Mouse (Mus musculus) ES-E14 (cell line): ENCODE data around the gene Trpm3. TPM values are rescaled to one million over a fixed set of nuclear protein-coding genes. Genes with fewer than 3 reads are reported as not detected.

Source experiments
- DNase-seq: peaks from one replicate; pipeline ENCODE4 v3.0.0-alpha.2; 2013; ENCODE audit warnings: low read depth, low spot score
- H3K27ac ChIP-seq: 2 replicates; pipeline ENCODE4 v1.5.1; 2012; ENCODE audit warnings: low read depth, mild to moderate bottlenecking, low read length, moderate library complexity, mixed read lengths; ENCODE audit not compliant: poor library complexity, insufficient read depth, severe bottlenecking
- H3K36me3 ChIP-seq: 2 replicates; pipeline ENCODE4 v1.6.1; 2012; ENCODE audit warnings: mild to moderate bottlenecking, low read length, moderate library complexity, mixed read lengths; ENCODE audit not compliant: control insufficient read depth, poor library complexity, insufficient read depth, severe bottlenecking
- H3K4me1 ChIP-seq, 2 experiments: fragments of 150-350 bp in 1 of 2; sonication (generic) in 1 of 2; 2 replicates each; pipeline ENCODE4 v1.6.1; 2012; ENCODE audit warnings: low read length in 2 of 2, mild to moderate bottlenecking in 1 of 2, mixed read lengths in 1 of 2; ENCODE audit not compliant: control insufficient read depth in 2 of 2, insufficient read depth in 2 of 2, poor library complexity in 1 of 2
- H3K4me3 ChIP-seq, 2 experiments: fragments of 150-350 bp in 1 of 2; sonication (generic) in 1 of 2; 2 replicates each; pipeline ENCODE4 v1.5.1; 2012; ENCODE audit warnings: low read length in 2 of 2, low read depth in 1 of 2, mild to moderate bottlenecking in 1 of 2, mixed read lengths in 1 of 2; ENCODE audit not compliant: insufficient read depth in 1 of 2, poor library complexity in 1 of 2, severe bottlenecking in 1 of 2
- H3K9ac ChIP-seq: 2 replicates; pipeline ENCODE4 v1.6.1; 2012; ENCODE audit warnings: low read depth, mild to moderate bottlenecking, low read length, mixed read lengths; ENCODE audit not compliant: poor library complexity, insufficient read depth, severe bottlenecking
- H3K9me3 ChIP-seq: fragments of 150-350 bp; sonication (generic); 2 replicates; pipeline ENCODE4 v1.6.1; 2012; ENCODE audit warnings: low read depth, mild to moderate bottlenecking, low read length; ENCODE audit not compliant: control insufficient read depth, insufficient read depth
- CHD2 ChIP-seq: IDR thresholded peaks from 2 replicates; pipeline ENCODE4 v1.6.1; 2014; ENCODE audit warnings: mild to moderate bottlenecking, low read depth, low read length, inconsistent platforms
- HCFC1 ChIP-seq: IDR thresholded peaks from 2 replicates; pipeline ENCODE4 v1.6.1; 2012; ENCODE audit warnings: low read length, inconsistent platforms, borderline replicate concordance; ENCODE audit not compliant: insufficient read depth
- MAFK ChIP-seq: IDR thresholded peaks from 2 replicates; pipeline ENCODE4 v1.6.1; 2014; ENCODE audit warnings: mild to moderate bottlenecking, low read depth, low read length, inconsistent platforms; ENCODE audit not compliant: insufficient read depth
- ZC3H11A ChIP-seq: IDR thresholded peaks from 2 replicates; pipeline ENCODE4 v1.6.1; 2012; ENCODE audit warnings: low read depth, mild to moderate bottlenecking, inconsistent platforms, low read length, borderline replicate concordance
- ZNF384 ChIP-seq: IDR thresholded peaks from 2 replicates; pipeline ENCODE4 v1.6.1; 2012; ENCODE audit warnings: low read depth, low read length, inconsistent platforms
- in situ Hi-C, 2 experiments: fragments of 600-800 bp; cut with MboI; formaldehyde crosslinking; loops; one replicate each; pipeline ENCODE4 v1.15.1; 2025; ENCODE audit warnings: low sequenced_read_pairs in 2 of 2, inconsistent platforms in 1 of 2; ENCODE audit not compliant: unreplicated experiment in 2 of 2
- total RNA-seq: library from RNA; depleted of rRNA; stranded (reverse); fragments of 300-350 nt; gene quantifications from 2 replicates; pipeline ENCODE4 v1.2.3, GENCODE M21; 2012

The Trpm3 gene
- total RNA-seq, 1 experiment, result 0.22 TPM

DNA sequence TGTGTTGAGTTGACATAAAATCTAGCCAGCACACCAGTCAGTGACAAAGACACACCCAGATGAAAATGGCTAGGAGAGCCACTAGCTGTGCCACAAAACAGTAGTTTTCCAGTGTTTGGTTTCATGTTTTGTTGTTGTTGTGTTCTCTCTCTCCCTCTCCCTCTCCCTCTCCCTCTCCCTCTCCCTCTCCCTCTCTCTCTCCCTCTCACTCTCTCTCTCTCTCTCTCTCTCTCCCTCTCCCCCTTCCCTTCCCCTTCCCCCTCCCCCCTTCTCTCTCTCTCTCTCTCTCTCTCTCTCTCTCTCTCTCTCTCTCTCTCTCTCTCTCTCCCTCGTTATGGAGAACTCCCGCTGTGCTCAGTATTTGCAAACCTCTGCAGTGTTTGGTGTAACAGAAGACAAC is 874.8 kb downstream of the Trpm3 start:
- Histone ChIP-seq H3K9ac (no peak overlapping the region), H3K9me3 (no peaks in the 10 kb centered on the region), H3K36me3 (peaks cover 2% of the 10 kb centered on the region), H3K4me3 (no peak overlapping the region), H3K4me1 (peaks cover 0 to 2% of the 10 kb centered on the region in 2 experiments; a peak in 2 of 4 replicates), H3K27ac (no peak overlapping the region)
- in situ Hi-C loops, result no loop called here
- DNase-seq, result no peak
- no peak for TF ChIP-seq ZNF384
- no peak for TF ChIP-seq ZC3H11A
- no peak for TF ChIP-seq CHD2
- TF ChIP-seq MAFK, result no peak
- TF ChIP-seq HCFC1, result no peak

DNA sequence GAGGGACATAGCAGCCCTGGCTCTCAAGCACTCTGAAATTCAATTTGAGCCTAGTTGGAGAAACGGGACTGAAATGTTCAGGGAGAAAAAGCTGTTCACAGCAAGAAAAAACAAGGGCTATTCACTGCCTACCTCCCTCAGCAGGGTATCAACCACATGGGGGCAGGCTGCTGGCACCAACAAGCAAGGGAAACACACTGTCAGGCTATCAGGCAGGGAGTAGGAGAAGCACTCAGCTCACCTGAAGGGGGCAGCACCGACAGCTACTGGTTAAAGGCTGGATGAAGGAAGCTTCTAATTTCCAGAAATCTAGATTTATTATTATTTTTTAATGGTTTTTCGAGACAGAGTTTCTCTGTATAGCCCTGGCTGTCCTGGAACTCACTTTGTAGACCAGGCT is 876.7 kb downstream of the Trpm3 start:
- TF ChIP-seq ZNF384 (no peak), ZC3H11A (peak; percentile 59), MAFK (no peak)
- Histone ChIP-seq H3K36me3 (peaks cover 2% of the 10 kb centered on the region), H3K9ac (no peak overlapping the region), H3K9me3 (no peaks in the 10 kb centered on the region), H3K27ac (no peak overlapping the region), H3K4me1 (peaks cover 0 to 2% of the 10 kb centered on the region in 2 experiments; a peak in 2 of 4 replicates), H3K4me3 (no peak overlapping the region)
- in situ Hi-C loops, result no loop called here
- DNase-seq, result peak; percentile 66

DNA sequence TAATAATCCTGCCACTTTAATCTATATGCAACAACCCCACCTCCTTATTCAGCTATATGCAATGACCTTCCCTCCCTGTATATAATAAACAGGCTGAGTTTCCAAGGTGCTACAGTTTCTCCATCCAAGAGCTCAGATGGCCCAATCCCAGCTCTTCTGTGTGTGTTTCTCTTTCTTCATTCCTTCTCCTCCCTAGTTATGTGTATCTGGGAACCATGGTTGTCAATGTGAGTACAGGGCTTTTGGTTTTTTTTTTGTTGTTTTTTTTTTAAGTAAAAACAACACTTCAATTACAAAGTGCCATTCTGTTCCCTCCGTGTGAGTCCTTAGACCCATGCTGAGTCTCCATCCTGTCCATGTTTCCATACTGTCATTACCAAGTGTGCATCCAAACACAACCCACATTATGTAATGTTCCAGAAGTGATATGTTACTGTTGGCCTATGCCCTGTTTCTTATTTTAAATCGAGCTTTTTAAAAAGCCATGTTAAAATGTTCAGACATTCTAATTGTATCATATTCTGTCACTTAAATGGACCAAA is 879.4 kb downstream of the Trpm3 start:
- Histone ChIP-seq H3K36me3 (peaks cover 2% of the 10 kb centered on the region), H3K9me3 (no peaks in the 10 kb centered on the region), H3K27ac (no peak overlapping the region), H3K9ac (no peak overlapping the region), H3K4me3 (no peak overlapping the region), H3K4me1 (peaks cover 0 to 4% of the 10 kb centered on the region in 2 experiments; a peak in 2 of 4 replicates)
- in situ Hi-C loops, result no loop called here
- DNase-seq, result no peak
- TF ChIP-seq ZNF384 (no peak), ZC3H11A (no peak), HCFC1 (no peak)

DNA sequence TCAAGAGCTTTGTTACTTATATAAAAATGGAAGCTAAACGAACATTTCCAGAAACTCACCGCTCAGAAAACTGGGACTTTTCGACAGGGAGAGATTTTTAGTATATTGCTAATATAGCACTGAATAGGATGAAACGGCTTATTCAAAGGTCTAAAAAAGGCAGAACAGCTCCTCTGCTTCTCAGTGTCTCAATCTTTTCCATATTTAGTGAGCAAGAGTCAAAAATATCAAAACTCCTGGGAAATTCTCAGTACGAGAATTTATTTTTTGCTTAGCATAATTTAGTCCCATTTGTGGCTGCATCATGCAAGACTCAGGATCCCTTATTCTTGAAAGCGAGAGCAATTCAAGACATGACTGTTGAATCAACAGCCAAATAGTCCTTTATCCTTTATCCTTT is 884.1 kb downstream of the Trpm3 start:
- Histone ChIP-seq H3K4me1 (peaks cover 0 to 1% of the 10 kb centered on the region in 2 experiments; a peak in 1 of 4 replicates), H3K4me3 (no peak overlapping the region), H3K9ac (no peak overlapping the region), H3K27ac (no peak overlapping the region), H3K9me3 (no peaks in the 10 kb centered on the region), H3K36me3 (no peaks in the 10 kb centered on the region)
- no peak for DNase-seq
- TF ChIP-seq MAFK, result no peak
- no peak for TF ChIP-seq HCFC1
- no peak for TF ChIP-seq ZNF384
- no peak for TF ChIP-seq CHD2
- TF ChIP-seq ZC3H11A, result no peak
- in situ Hi-C loops, result no loop called here
